Mouse (Mus musculus): Measurements from ENCODE around the gene Ubac1.

The Ubac1 gene

GRCm38 (mm10) chr2:25994791-25995190, 26.8 kb downstream of the Ubac1 start:
- CTCF ChIA-PET: no interaction called here
- POLR2A ChIA-PET: interaction anchor here in 3 of 4 experiments (0.6 to 1.6 kb wide), 4 partner anchors 9 to 18 kb away, joined by 3 to 9 read pairs (median 4); partner anchors contain the start of gene Camsap1 (in 1 of the 3)

- CTCF ChIA-PET: interaction anchor here (0.5 to 1.2 kb wide), 5 partner anchors 46 to 540 kb away, joined by 3 to 4 read pairs (median 3); no protein-coding TSS in a partner anchor
- POLR2A ChIA-PET: interaction anchor here in 3 of 4 experiments (0.8 to 1.8 kb wide), 8 partner anchors 9 to 140 kb away, joined by 3 to 21 read pairs (median 4); partner anchors contain the start of gene Camsap1 (in 3 of the 3)
Measured at GRCm38 (mm10) chr2:25992285-25992684, 29.3 kb downstream of the Ubac1 start.

GRCm38 (mm10) chr2:25989651-25990050, 31.9 kb downstream of the Ubac1 start:
- CTCF ChIA-PET: interaction anchor here in 2 of 4 experiments (0.9 kb wide), 2 partner anchors 58 to 166 kb away, joined by 3 read pairs; no protein-coding TSS in a partner anchor

GRCm38 (mm10) chr2:25987817-25988216, 33.7 kb downstream of the Ubac1 start:
- POLR2A ChIA-PET: interaction anchor here in 2 of 4 experiments (1.3 to 3.2 kb wide), 3 partner anchors 9 to 12 kb away, joined by 3 to 20 read pairs (median 5); no protein-coding TSS in a partner anchor
- CTCF ChIA-PET: interaction anchor here in 1 of 4 experiments (0.8 kb wide), 1 partner anchor 324 kb away, joined by 4 read pairs; no protein-coding TSS in a partner anchor

More at GRCm38 (mm10) chr2:25989651-25990050, 31.9 kb downstream of the Ubac1 start:
- POLR2A ChIA-PET: interaction anchor here (0.6 to 3.2 kb wide), 6 partner anchors 11 to 186 kb away, joined by 3 to 20 read pairs (median 7); no protein-coding TSS in a partner anchor

GRCm38 (mm10) chr2:25986601-25987000, 34.9 kb downstream of the Ubac1 start:
- POLR2A ChIA-PET: interaction anchor here in 2 of 4 experiments (0.6 to 3.2 kb wide), 3 partner anchors 8 to 52 kb away, joined by 3 to 20 read pairs (median 3); no protein-coding TSS in a partner anchor
- CTCF ChIA-PET: no interaction called here

- ChIA-PET POLR2A (interaction anchor here (0.6 to 2.4 kb wide), 63 partner anchors 9 to 1048 kb away, joined by 3 to 21 read pairs (median 4); partner anchors contain the start of genes Qsox2 (in 3 of the 4), Ubac1 (in 2 of the 4), Arrdc1 (in 1 of the 4) and Bmyc (in 1 of the 4)), CTCF (interaction anchor here in 2 of 4 experiments (0.6 to 1.2 kb wide), 10 partner anchors 36 to 621 kb away, joined by 3 to 5 read pairs (median 4); partner anchors contain the start of genes Agpat2 (in 1 of the 2) and Inpp5e (in 1 of the 2))
Measured at GRCm38 (mm10) chr2:25983159-25983907, 38.2 kb downstream of the Ubac1 start, which contains the start of gene Camsap1. Camsap1 (minus strand) TSS chr2:25983282.

GRCm38 (mm10) chr2:25982426-25983091, 39.0 kb downstream of the Ubac1 start:
- ChIA-PET POLR2A (interaction anchor here in 3 of 4 experiments (0.6 to 2.4 kb wide), 48 partner anchors 10 to 1047 kb away, joined by 3 to 21 read pairs (median 4); partner anchors contain the start of genes Qsox2 (in 3 of the 3), Ubac1 (in 2 of the 3), Arrdc1 (in 1 of the 3) and Bmyc (in 1 of the 3)), CTCF (interaction anchor here in 1 of 4 experiments (0.6 to 1.2 kb wide), 9 partner anchors 35 to 621 kb away, joined by 3 to 5 read pairs (median 4); partner anchors contain the start of genes Agpat2 and Inpp5e)

- ChIA-PET POLR2A (interaction anchor here in 2 of 4 experiments (0.8 to 1.6 kb wide), 4 partner anchors 9 to 73 kb away, joined by 3 to 7 read pairs (median 4); no protein-coding TSS in a partner anchor), CTCF (no interaction called here)
Measured at GRCm38 (mm10) chr2:25982052-25982425, 39.5 kb downstream of the Ubac1 start.

GRCm38 (mm10) chr2:25978997-25979396, 42.5 kb downstream of the Ubac1 start:
- POLR2A ChIA-PET: interaction anchor here in 2 of 4 experiments (1.1 to 4.1 kb wide), 9 partner anchors 8 to 258 kb away, joined by 3 to 20 read pairs (median 3); partner anchors contain the start of gene Qsox2 (in 1 of the 2)
- CTCF ChIA-PET: no interaction called here

GRCm38 (mm10) chr2:25977587-25978239, 43.8 kb downstream of the Ubac1 start:
- POLR2A ChIA-PET: interaction anchor here (0.6 to 4.1 kb wide), 12 partner anchors 9 to 525 kb away, joined by 3 to 20 read pairs (median 4); partner anchors contain the start of gene Qsox2 (in 1 of the 4)
- CTCF ChIA-PET: interaction anchor here in 1 of 4 experiments (1.1 kb wide), 1 partner anchor 142 kb away, joined by 3 read pairs; no protein-coding TSS in a partner anchor

GRCm38 (mm10) chr2:25975141-25975770, 46.3 kb downstream of the Ubac1 start:
- ChIA-PET POLR2A (interaction anchor here in 3 of 4 experiments (0.6 to 1.5 kb wide), 17 partner anchors 8 to 485 kb away, joined by 3 to 13 read pairs (median 4); partner anchors contain the start of gene Bmyc (in 1 of the 3)), CTCF (interaction anchor here in 1 of 4 experiments (0.7 kb wide), 1 partner anchor 789 kb away, joined by 4 read pairs; no protein-coding TSS in a partner anchor)

GRCm38 (mm10) chr2:25970426-25970825, 51.1 kb downstream of the Ubac1 start:
- ChIA-PET CTCF (no interaction called here), POLR2A (interaction anchor here in 2 of 4 experiments (0.6 to 4.4 kb wide), 6 partner anchors 9 to 168 kb away, joined by 3 to 18 read pairs (median 4); partner anchors contain the start of gene Camsap1 (in 1 of the 2))

- ChIA-PET CTCF (interaction anchor here in 1 of 4 experiments (1.1 kb wide), 1 partner anchor 172 kb away, joined by 3 read pairs; no protein-coding TSS in a partner anchor), POLR2A (interaction anchor here in 2 of 4 experiments (0.6 to 4.4 kb wide), 7 partner anchors 9 to 101 kb away, joined by 3 to 18 read pairs (median 3); partner anchors contain the start of genes Camsap1 (in 1 of the 2) and Ubac1 (in 1 of the 2))
Measured at GRCm38 (mm10) chr2:25969319-25969718, 52.2 kb downstream of the Ubac1 start.

- POLR2A ChIA-PET: interaction anchor here in 1 of 4 experiments (1.2 kb wide), 1 partner anchor 27 kb away, joined by 4 read pairs; no protein-coding TSS in a partner anchor
- CTCF ChIA-PET: interaction anchor here in 1 of 4 experiments (0.7 to 1.2 kb wide), 2 partner anchors 18 to 205 kb away, joined by 3 read pairs; no protein-coding TSS in a partner anchor
Measured at GRCm38 (mm10) chr2:25949291-25949690, 72.3 kb downstream of the Ubac1 start.
